In the genomic region with DNA sequence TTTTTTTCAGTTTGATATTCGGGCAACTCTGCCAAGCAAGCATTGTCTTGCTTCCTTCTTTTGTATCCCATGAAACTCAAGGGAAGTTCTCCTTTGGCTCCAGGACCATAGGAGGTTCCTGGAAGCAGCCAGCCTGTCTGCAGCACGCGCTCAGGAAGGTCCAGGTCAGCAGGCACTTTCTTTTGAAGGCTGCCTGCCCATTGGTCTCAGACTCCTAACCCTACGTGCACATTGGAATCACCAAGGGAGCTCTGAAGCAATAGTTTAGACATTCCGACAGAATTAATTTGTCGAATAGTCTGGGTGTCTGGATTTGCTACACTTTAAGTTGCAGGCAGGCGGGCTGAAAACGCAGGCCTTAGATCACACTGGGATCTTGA, we compare ENCODE assay signal across 7 mouse cellular contexts. TPM values are rescaled to one million over a fixed set of nuclear protein-coding genes. Genes with fewer than 3 reads are reported as not detected.
DNase-seq lines count a peak whose midpoint lies in the region; ATAC-seq lines count a peak whose summit lies in the region.

No protein-coding gene starts in this region.

- 12% methylated on average over 8 of the region's 8 CpGs for WGBS in embryonic facial prominence, embryonic 11.5 days
- WGBS in hindbrain, embryonic 10.5 days, result 16% methylated on average over 8 of the region's 8 CpGs
- WGBS in limb, embryonic 15.5 days, result 19% methylated on average over 8 of the region's 8 CpGs
- WGBS in neural tube, embryonic 13.5 days, result 19% methylated on average over 8 of the region's 8 CpGs

- peak overlapping the region; percentile 71; the same call in 1 of the 2 replicates for H3K9ac ChIP-seq in embryonic facial prominence, embryonic 11.5 days (replicated peaks; ENCODE audit: low read length)
- H3K9ac ChIP-seq in limb, embryonic 15.5 days, result peak overlapping the region; percentile 57
- peak overlapping the region; percentile 72 for H3K9ac ChIP-seq in neural tube, embryonic 13.5 days

- peak overlapping the region; percentile 54 for H3K4me3 ChIP-seq in embryonic facial prominence, embryonic 11.5 days (ENCODE audit: low read depth, low read length)
- H3K4me3 ChIP-seq in hindbrain, embryonic 10.5 days, result peak overlapping the region; percentile 60
- peak overlapping the region; percentile 67 for H3K4me3 ChIP-seq in limb, embryonic 15.5 days
- H3K4me3 ChIP-seq in neural tube, embryonic 13.5 days, result peak overlapping the region; percentile 58

- ATAC-seq in embryonic facial prominence, embryonic 11.5 days (replicated peaks; ENCODE audit: insufficient number of reproducible peaks, low FRiP score, low TSS enrichment, low read depth), result no peak
- no peak for ATAC-seq in limb, embryonic 15.5 days (ENCODE audit: insufficient number of reproducible peaks, low FRiP score, low TSS enrichment, low read depth)
- ATAC-seq in neural tube, embryonic 13.5 days (ENCODE audit: low read depth), result no peak

- H3K27me3 ChIP-seq in embryonic facial prominence, embryonic 11.5 days (ENCODE audit: control insufficient read depth, insufficient read depth, low read length), result no peaks in the 10 kb centered on the region
- peaks cover 58% of the 10 kb centered on the region for H3K27me3 ChIP-seq in hindbrain, embryonic 10.5 days (ENCODE audit: insufficient read depth, poor library complexity, severe bottlenecking)
- 0 out of 2 replicates have a peak, but pooled peaks cover 4% of the 10 kb centered on the region for H3K27me3 ChIP-seq in limb, embryonic 15.5 days
- H3K27me3 ChIP-seq in neural tube, embryonic 13.5 days, result peaks cover 44% of the 10 kb centered on the region

- H3K27ac ChIP-seq in embryonic facial prominence, embryonic 11.5 days (replicated peaks; ENCODE audit: low read depth, low read length), result no peak overlapping the region
- H3K27ac ChIP-seq in hindbrain, embryonic 10.5 days, result peak overlapping the region; percentile 81
- peak overlapping the region; percentile 78 for H3K27ac ChIP-seq in limb, embryonic 15.5 days
- H3K27ac ChIP-seq in neural tube, embryonic 13.5 days (replicated peaks), result 0 out of 2 replicates have a peak overlapping the region, but pooled peaks have one; percentile 42

- H3K36me3 ChIP-seq in embryonic facial prominence, embryonic 11.5 days (replicated peaks; ENCODE audit: control insufficient read depth, insufficient read depth, low read depth, low read length), result no peaks in the 10 kb centered on the region
- no peaks in the 10 kb centered on the region for H3K36me3 ChIP-seq in hindbrain, embryonic 10.5 days
- H3K36me3 ChIP-seq in limb, embryonic 15.5 days, result no peaks in the 10 kb centered on the region
- H3K36me3 ChIP-seq in neural tube, embryonic 13.5 days, result no peaks in the 10 kb centered on the region

- no peaks in the 10 kb centered on the region for H3K4me1 ChIP-seq in embryonic facial prominence, embryonic 11.5 days (ENCODE audit: control insufficient read depth, insufficient read depth, low read length)
- H3K4me1 ChIP-seq in hindbrain, embryonic 10.5 days (replicated peaks), result peaks cover 12% of the 10 kb centered on the region
- peaks cover 15% of the 10 kb centered on the region; the same call in 1 of the 2 replicates for H3K4me1 ChIP-seq in limb, embryonic 15.5 days
- peaks cover 15% of the 10 kb centered on the region for H3K4me1 ChIP-seq in neural tube, embryonic 13.5 days (replicated peaks)

- no peaks in the 10 kb centered on the region for H3K9me3 ChIP-seq in embryonic facial prominence, embryonic 11.5 days (replicated peaks; ENCODE audit: control insufficient read depth, low read length)
- H3K9me3 ChIP-seq in hindbrain, embryonic 10.5 days, result no peaks in the 10 kb centered on the region
- H3K9me3 ChIP-seq in limb, embryonic 15.5 days, result no peaks in the 10 kb centered on the region
- H3K9me3 ChIP-seq in neural tube, embryonic 13.5 days, result no peaks in the 10 kb centered on the region

- H3K4me2 ChIP-seq in embryonic facial prominence, embryonic 11.5 days (ENCODE audit: low read depth, low read length), result peak overlapping the region; percentile 90
- H3K4me2 ChIP-seq in limb, embryonic 15.5 days, result peak overlapping the region; percentile 83
- H3K4me2 ChIP-seq in neural tube, embryonic 13.5 days, result peak overlapping the region; percentile 94

- peak; percentile 65 for DNase-seq in NIH3T3 (ENCODE audit: low read depth)
- no peak for DNase-seq in embryonic facial prominence, embryonic 11.5 days (ENCODE audit: low spot score)
- DNase-seq in hindbrain, embryonic 10.5 days (ENCODE audit: low spot score), result no peak
- no peak for DNase-seq in urinary bladder, adult 2 months (ENCODE audit: low spot score)
- DNase-seq in T-cell, adult 2 months (ENCODE audit: low spot score), result no peak

RNA-seq across cellular contexts. Expression of a gene that starts 0.7 kb away (rescaled TPM):
- polyA plus RNA-seq in embryonic facial prominence, embryonic 11.5 days (2014; fragmentation: Nextera tagmentation; extraction: Ambion mirVana), result 1.9 and 2.3 TPM in 2 replicates
- 1.7 and 2.7 TPM in 2 replicates for polyA plus RNA-seq in hindbrain, embryonic 10.5 days (2016; fragmentation: Nextera tagmentation; extraction: Ambion mirVana)
- 12.3 and 13.3 TPM in 2 replicates for polyA plus RNA-seq in limb, embryonic 15.5 days (2015; fragmentation: Nextera tagmentation; extraction: Ambion mirVana)
- 2.7 and 3.6 TPM in 2 replicates for polyA plus RNA-seq in neural tube, embryonic 13.5 days (2015; fragmentation: Nextera tagmentation; extraction: Ambion mirVana)
- 22.1 and 23.4 TPM in 2 replicates for polyA plus RNA-seq in urinary bladder, adult 2 months (2012; rRNA removed)

RNA-seq across cellular contexts. Expression of a gene that starts 21.0 kb away (rescaled TPM):
- 10.5 and 13.0 TPM in 2 replicates for polyA plus RNA-seq in embryonic facial prominence, embryonic 11.5 days (2014; fragmentation: Nextera tagmentation; extraction: Ambion mirVana)
- polyA plus RNA-seq in hindbrain, embryonic 10.5 days (2016; fragmentation: Nextera tagmentation; extraction: Ambion mirVana), result 11.1 and 13.6 TPM in 2 replicates
- 31.1 and 37.6 TPM in 2 replicates for polyA plus RNA-seq in limb, embryonic 15.5 days (2015; fragmentation: Nextera tagmentation; extraction: Ambion mirVana)
- 16.0 and 18.3 TPM in 2 replicates for polyA plus RNA-seq in neural tube, embryonic 13.5 days (2015; fragmentation: Nextera tagmentation; extraction: Ambion mirVana)
- 4.6 and 7.5 TPM in 2 replicates for polyA plus RNA-seq in urinary bladder, adult 2 months (2012; rRNA removed)
